Mouse (Mus musculus) bone marrow, adult 2 months (tissue): ENCODE measurements around the gene Atg2a. TPM values are rescaled to one million over a fixed set of nuclear protein-coding genes. Genes with fewer than 3 reads are reported as not detected.

ENCODE experiments used
- H3K27ac ChIP-seq: fragments of 200-500 bp; 2 replicates; pipeline ENCODE4 v1.5.1; 2012; ENCODE audit warnings: low read depth, mild to moderate bottlenecking, control low read depth, inconsistent platforms, low read length; ENCODE audit not compliant: control insufficient read depth, poor library complexity, insufficient read depth
- H3K4me1 ChIP-seq: fragments of 200-500 bp; 2 replicates; pipeline ENCODE4 v1.6.1; 2011; ENCODE audit warnings: low read length; ENCODE audit not compliant: control insufficient read depth, insufficient read depth
- H3K4me3 ChIP-seq: fragments of 200-500 bp; replicated peaks from 2 replicates; pipeline ENCODE3; 2011; ENCODE audit warnings: mild to moderate bottlenecking, low read depth, low read length, control low read depth; ENCODE audit not compliant: control insufficient read depth
- CTCF ChIP-seq: fragments of 200-500 bp; IDR thresholded peaks from 2 replicates; pipeline ENCODE4 v1.5.1; 2011; ENCODE audit warnings: low read length, control low read depth; ENCODE audit not compliant: control insufficient read depth, insufficient read depth
- POLR2A ChIP-seq: fragments of 200-500 bp; IDR thresholded peaks from 2 replicates; pipeline ENCODE4 v1.6.1; 2011; ENCODE audit warnings: low read depth, mild to moderate bottlenecking, control low read depth, low read length, borderline replicate concordance; ENCODE audit not compliant: control insufficient read depth
- WGBS: fragments of 180-500 bp; shearing (Covaris S2); methylation state at CpG from one replicate; pipeline ENCODE4 v1.1.7; 2018; 5-methylcytosine and 5-hydroxymethylcytosine counted together
- polyA plus RNA-seq: library from polyadenylated mRNA; stranded (reverse); fragments of >200 nt; gene quantifications from 2 replicates; pipeline ENCODE4 v1.2.4, GENCODE M21; 2011; ENCODE audit warnings: low replicate concordance; ENCODE audit not compliant: missing spikeins, insufficient read depth, insufficient read length

Gene Atg2a
- polyA plus RNA-seq, 1 experiment: 36.4 TPM

- TF ChIP-seq POLR2A: no peak
- TF ChIP-seq CTCF: no peak
Measured at GRCm38 (mm10) chr19:6302114-6302513, 60.6 kb downstream of the Atg2a start.

DNA sequence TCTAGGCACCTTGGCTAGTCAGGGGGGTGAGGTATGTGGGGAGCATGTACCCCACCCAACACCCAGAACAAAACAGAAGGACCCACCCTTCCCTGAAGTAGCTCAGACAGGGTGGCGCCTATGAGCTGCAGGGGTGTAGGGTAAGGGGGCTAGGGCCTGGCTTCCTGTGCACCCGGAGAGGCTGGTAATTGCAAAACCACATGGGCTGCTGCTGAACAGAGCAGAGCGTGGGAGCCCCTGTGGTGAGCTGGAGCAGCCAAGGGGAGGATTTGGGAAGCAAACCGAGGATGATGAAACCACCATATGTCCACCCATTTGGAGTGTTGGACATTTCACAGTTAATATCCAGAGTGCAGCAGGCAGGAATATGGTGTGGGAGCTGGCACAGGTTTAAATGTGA lies 61.1 kb downstream of the Atg2a start:
- Histone ChIP-seq H3K4me1 (peaks cover 14% of the 10 kb centered on the region), H3K4me3 (no peak overlapping the region), H3K27ac (no peak overlapping the region)
- WGBS: 7% methylated on average over 4 of the region's 4 CpGs
- TF ChIP-seq CTCF: no peak
- no peak for TF ChIP-seq POLR2A

More at GRCm38 (mm10) chr19:6302114-6302513, 60.6 kb downstream of the Atg2a start:
- Histone ChIP-seq H3K4me3 (no peak overlapping the region), H3K4me1 (peaks cover 16% of the 10 kb centered on the region), H3K27ac (no peak overlapping the region)
- 77% methylated on average over 5 of the region's 5 CpGs for WGBS

DNA sequence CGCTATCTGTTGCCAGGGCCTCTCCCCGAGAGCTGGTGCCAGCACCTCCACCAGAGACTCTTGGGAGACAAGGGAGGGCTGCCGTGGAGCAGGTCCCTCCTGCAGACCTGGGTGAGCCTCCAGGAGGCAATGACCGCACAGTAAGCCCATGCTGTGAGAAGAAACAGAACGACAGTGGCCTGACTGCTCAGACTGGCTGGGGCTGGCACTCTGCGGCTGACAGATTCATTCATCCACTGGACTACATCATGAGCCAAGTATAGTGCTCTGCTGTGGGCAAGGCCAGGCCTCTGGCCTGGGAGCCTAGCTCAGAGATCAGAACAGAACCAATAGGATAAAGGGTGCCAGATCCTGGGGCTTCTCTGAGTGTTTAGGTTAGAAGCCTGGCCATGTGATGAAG lies 62.4 kb downstream of the Atg2a start:
- TF ChIP-seq CTCF: no peak
- no peak for TF ChIP-seq POLR2A
- WGBS: 80% methylated on average over 6 of the region's 6 CpGs
- peak overlapping the region; percentile 19; the same call in 1 of the 2 replicates for H3K27ac ChIP-seq
- H3K4me3 ChIP-seq: no peak overlapping the region
- H3K4me1 ChIP-seq: peaks cover 8% of the 10 kb centered on the region

DNA sequence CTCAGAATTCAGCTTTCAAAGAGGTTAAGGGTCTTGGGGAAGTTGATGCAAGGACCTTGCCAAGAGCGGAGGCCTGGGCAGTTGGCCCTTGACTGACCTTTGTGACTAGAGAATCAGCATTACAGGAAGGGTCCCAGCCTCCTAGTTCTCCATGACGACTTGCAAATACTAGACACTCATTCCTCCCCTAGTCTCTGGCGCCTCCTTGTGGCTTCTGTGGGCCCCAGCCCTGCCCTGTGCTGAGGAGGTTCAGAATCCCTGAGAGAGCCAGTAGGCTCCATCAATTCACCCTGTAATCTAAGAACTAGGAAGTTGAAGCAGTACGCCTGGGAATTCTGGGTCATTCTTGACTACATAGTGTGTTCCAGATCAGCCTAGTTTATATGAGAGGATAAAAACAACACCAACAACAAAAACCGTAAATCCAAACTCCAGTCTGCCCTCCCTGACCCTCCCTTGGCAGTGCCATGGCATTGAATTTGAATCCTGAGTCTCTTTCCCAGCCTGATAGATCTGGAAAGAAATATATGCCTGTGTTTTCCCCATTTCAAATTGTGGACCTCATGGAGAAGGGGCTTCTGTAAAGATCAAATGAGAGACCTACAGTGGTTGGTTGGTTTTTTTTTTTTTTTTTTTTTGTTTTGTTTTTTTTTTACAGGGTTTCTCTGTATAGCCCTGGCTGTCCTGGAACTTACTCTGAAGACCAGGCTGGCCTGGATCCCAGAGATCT lies 63.5 kb downstream of the Atg2a start:
- TF ChIP-seq POLR2A (no peak), CTCF (peak; percentile 99)
- Histone ChIP-seq H3K4me1 (peaks cover 1% of the 10 kb centered on the region), H3K27ac (no peak overlapping the region), H3K4me3 (no peak overlapping the region)
- 25% methylated on average over 5 of the region's 5 CpGs for WGBS

GRCm38 (mm10) chr19:6305517-6306115 lies 64.1 kb downstream of the Atg2a start:
- no peak for TF ChIP-seq CTCF
- no peak for TF ChIP-seq POLR2A
- peak overlapping the region; percentile 64 for H3K4me3 ChIP-seq
- 63% methylated on average over 8 of the region's 8 CpGs for WGBS
- no peaks in the 10 kb centered on the region; the same call in none of the 2 replicates for H3K4me1 ChIP-seq
- peak overlapping the region; percentile 70; the same call in 1 of the 2 replicates for H3K27ac ChIP-seq

- peak within 1 kb of the TSS; percentile 70 for H3K27ac ChIP-seq
- H3K4me1 ChIP-seq: no peaks in the 10 kb centered on the region; the same call in none of the 2 replicates
- TF ChIP-seq CTCF (no peak), POLR2A (no peak)
- WGBS: under 1% methylated on average over 36 of the region's 38 CpGs
- H3K4me3 ChIP-seq: peak within 1 kb of the TSS; percentile 64
Measured at GRCm38 (mm10) chr19:6306137-6306551, 64.7 kb downstream of the Atg2a start, which contains the start of gene Cdc42bpg. Gene Cdc42bpg (plus strand): TSS chr19:6306456.

DNA sequence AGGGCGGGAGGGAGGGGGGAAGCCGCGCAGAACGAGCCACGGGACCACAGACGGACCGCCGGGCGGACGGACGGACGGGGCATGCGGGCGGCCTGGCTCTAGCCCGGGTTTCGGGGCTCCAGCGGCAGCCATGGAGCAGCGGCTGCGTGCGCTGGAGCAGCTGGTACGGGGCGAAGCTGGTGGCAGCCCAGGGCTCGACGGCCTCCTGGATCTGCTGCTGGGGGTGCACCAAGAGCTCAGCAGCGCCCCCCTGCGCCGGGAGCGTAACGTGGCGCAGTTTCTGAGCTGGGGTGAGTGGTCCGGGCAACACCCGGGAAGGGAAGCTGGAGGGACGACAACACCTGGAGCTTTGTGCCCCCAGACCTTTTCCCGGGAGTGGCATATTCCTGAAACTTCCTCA lies 65.1 kb downstream of the Atg2a start:
- Histone ChIP-seq H3K4me1 (no peaks in the 10 kb centered on the region; the same call in none of the 2 replicates), H3K27ac (peak overlapping the region; percentile 55), H3K4me3 (peak overlapping the region; percentile 64)
- WGBS: 1% methylated on average over 30 of the region's 34 CpGs
- 0 out of 2 replicates have a peak, but pooled peaks have one; percentile 52 for TF ChIP-seq POLR2A
- peak; percentile 76 for TF ChIP-seq CTCF
